ENCODE assay signal across 16 mouse cellular contexts in genomic region chr10:26082081-26082480, GRCm38 (mm10). TPM values are rescaled to one million over a fixed set of nuclear protein-coding genes. Genes with fewer than 3 reads are reported as not detected.
DNase-seq lines count a peak whose midpoint lies in the region; ATAC-seq and TF ChIP-seq lines count a peak whose summit lies in the region.
"Had no signal": no experiment of that assay in that cellular context is flagged by ENCODE, and none has a peak within 500 bp of the region (broad histone marks: within the 10 kb centered on the region; RNA-seq: fewer than 3 reads in every experiment).

No protein-coding gene starts in this region.

- no peaks in the 10 kb centered on the region for H3K4me1 ChIP-seq in neural tube, embryonic 15.5 days
- H3K4me1 ChIP-seq in midbrain, embryonic 15.5 days: no peaks in the 10 kb centered on the region

- H3K4me3 ChIP-seq in neural tube, embryonic 15.5 days (replicated peaks): no peak overlapping the region
- no peak overlapping the region for H3K4me3 ChIP-seq in myocyte
- no peak overlapping the region for H3K4me3 ChIP-seq in midbrain, embryonic 15.5 days
- H3K4me3 ChIP-seq: heart, embryonic 10.5 days; limb, embryonic 15.5 days; lung, embryonic 15.5 days; midbrain, embryonic 10.5 days; neural tube, embryonic 12.5 days; stomach, embryonic 15.5 days had no signal

- no peak overlapping the region for H3K4me2 ChIP-seq in neural tube, embryonic 15.5 days
- H3K4me2 ChIP-seq in myocyte (ENCODE audit: low read depth): no peak overlapping the region
- H3K4me2 ChIP-seq in midbrain, embryonic 15.5 days: no peak overlapping the region
- H3K4me2 ChIP-seq: limb, embryonic 15.5 days; lung, embryonic 15.5 days; neural tube, embryonic 12.5 days; stomach, embryonic 15.5 days had no signal

- WGBS in neural tube, embryonic 15.5 days: 68% methylated on average over 4 of the region's 4 CpGs
- 68% methylated on average over 4 of the region's 4 CpGs for WGBS in midbrain, embryonic 15.5 days

- no peak for ATAC-seq in neural tube, embryonic 15.5 days (ENCODE audit: low FRiP score)
- ATAC-seq in midbrain, embryonic 15.5 days (replicated peaks): no peak

- peak; percentile 25 for DNase-seq in adrenal gland, postnatal 10 days
- DNase-seq in adrenal gland, adult 18-20 months (ENCODE audit: low spot score in 2 of 2): no peak
- peak; percentile 35 for DNase-seq in neural tube, embryonic 10.5 days (ENCODE audit: extremely low spot score, low spot score)
- peak; percentile 61 for DNase-seq in embryo, embryonic 10.5 days (ENCODE audit: low spot score)
- DNase-seq in urinary bladder, postnatal 4 days (ENCODE audit: low spot score in 2 of 2): no peak
- DNase-seq: cerebellum, postnatal 25 days had no signal

- no peak overlapping the region for H3K9ac ChIP-seq in neural tube, embryonic 15.5 days (replicated peaks)
- no peak overlapping the region for H3K9ac ChIP-seq in midbrain, embryonic 15.5 days
- H3K9ac ChIP-seq: limb, embryonic 15.5 days; lung, embryonic 15.5 days; neural tube, embryonic 12.5 days; stomach, embryonic 15.5 days had no signal

- H3K27ac ChIP-seq in neural tube, embryonic 15.5 days (replicated peaks): no peak overlapping the region
- no peak overlapping the region for H3K27ac ChIP-seq in midbrain, embryonic 15.5 days
- H3K27ac ChIP-seq: heart, embryonic 10.5 days; limb, embryonic 15.5 days; lung, embryonic 15.5 days; midbrain, embryonic 10.5 days; neural tube, embryonic 12.5 days; stomach, embryonic 15.5 days had no signal

- H3K36me3 ChIP-seq in neural tube, embryonic 15.5 days: no peaks in the 10 kb centered on the region
- no peaks in the 10 kb centered on the region for H3K36me3 ChIP-seq in myocyte (ENCODE audit: control insufficient read depth, insufficient read depth)
- no peaks in the 10 kb centered on the region for H3K36me3 ChIP-seq in midbrain, embryonic 15.5 days (replicated peaks)
- H3K36me3 ChIP-seq: heart, embryonic 10.5 days; limb, embryonic 15.5 days; lung, embryonic 15.5 days; midbrain, embryonic 10.5 days; neural tube, embryonic 12.5 days; stomach, embryonic 15.5 days had no signal

- TF ChIP-seq POLR2A in myocyte (IDR thresholded peaks at IDR 0.05; ENCODE audit: insufficient read length, low read depth): no peak

- no peaks in the 10 kb centered on the region for H3K27me3 ChIP-seq in neural tube, embryonic 15.5 days (replicated peaks)
- no peaks in the 10 kb centered on the region for H3K27me3 ChIP-seq in myocyte (ENCODE audit: control insufficient read depth, insufficient read depth, insufficient read length)
- H3K27me3 ChIP-seq in midbrain, embryonic 15.5 days (replicated peaks): no peaks in the 10 kb centered on the region
- H3K27me3 ChIP-seq: neural tube, embryonic 12.5 days had no signal

- no peak overlapping the region for H3ac ChIP-seq in myocyte (ENCODE audit: control insufficient read depth, insufficient read length)

- no peaks in the 10 kb centered on the region for H3K9me3 ChIP-seq in neural tube, embryonic 15.5 days (replicated peaks)
- no peaks in the 10 kb centered on the region for H3K9me3 ChIP-seq in midbrain, embryonic 15.5 days
- H3K9me3 ChIP-seq: heart, embryonic 10.5 days; limb, embryonic 15.5 days; lung, embryonic 15.5 days; midbrain, embryonic 10.5 days; neural tube, embryonic 12.5 days; stomach, embryonic 15.5 days had no signal

- H3K79me2 ChIP-seq in myocyte (ENCODE audit: control insufficient read depth, insufficient read depth): no peaks in the 10 kb centered on the region

TF ChIP-seq in myocyte, 11 proteins besides CTCF, POLR2A, EP300 and RAD21:
- TF ChIP-seq REST (IDR thresholded peaks at IDR 0.05; ENCODE audit: insufficient read depth, insufficient read length): peak; percentile 98
- no peak for TF ChIP-seq POLR2AphosphoS2 (IDR thresholded peaks at IDR 0.05; ENCODE audit: insufficient read length, low read depth)
- no peak for TF ChIP-seq TCF3 (IDR thresholded peaks at IDR 0.05; ENCODE audit: insufficient read length, low read depth)
- no peak for TF ChIP-seq MYOG (IDR thresholded peaks at IDR 0.05; ENCODE audit: control insufficient read depth in 1 of 3, insufficient read depth in 1 of 3, insufficient read length in 2 of 3, low read depth in 2 of 3)
- TF ChIP-seq CEBPB (IDR thresholded peaks at IDR 0.05; ENCODE audit: insufficient read depth, poor library complexity, severe bottlenecking): no peak

RNA-seq across cellular contexts. Expression of gene Tmem200a, which starts 3.2 kb away (rescaled TPM):
- 10 to 100 TPM; 13.5 to 18.4 TPM for total RNA-seq in adrenal gland, postnatal 10 days (2021)
- total RNA-seq in adrenal gland, adult 18-20 months (2021): 10 to 100 TPM; 38.1 to 49.9 TPM
- 15.5 and 20.1 TPM in 2 replicates for polyA plus RNA-seq in neural tube, embryonic 15.5 days (2015; fragmentation: Nextera tagmentation; extraction: Ambion mirVana)
- 1.4 TPM for polyA plus RNA-seq in myocyte (2012; fragmentation: generic; extraction: Trizol)
- 30.6 and 35.6 TPM in 2 replicates for polyA plus RNA-seq in midbrain, embryonic 15.5 days (2015; fragmentation: Nextera tagmentation; extraction: Ambion mirVana)
- total RNA-seq: hematopoietic stem cell, adult 5-6 weeks had no signal

RNA-seq across cellular contexts. Expression of gene Gm9767, which starts 4.0 kb away (rescaled TPM):
- not detected for total RNA-seq in adrenal gland, postnatal 10 days (2021)
- total RNA-seq in adrenal gland, adult 18-20 months (2021): 1 to 10 TPM in 1 of 2 experiments, under 1 TPM in 1; 0.93 to 1.6 TPM
- polyA plus RNA-seq in neural tube, embryonic 15.5 days (2015; fragmentation: Nextera tagmentation; extraction: Ambion mirVana): 1.4 and 3.0 TPM in 2 replicates
- 0.10 TPM for polyA plus RNA-seq in myocyte (2012; fragmentation: generic; extraction: Trizol)
- 1.3 and 2.4 TPM in 2 replicates for polyA plus RNA-seq in midbrain, embryonic 15.5 days (2015; fragmentation: Nextera tagmentation; extraction: Ambion mirVana)
- total RNA-seq: hematopoietic stem cell, adult 5-6 weeks had no signal
- polyA plus RNA-seq: heart, embryonic 10.5 days; lung, embryonic 15.5 days; midbrain, embryonic 10.5 days had no signal

Comparison
In these comparisons a context has a peak if more than half of its experiments do, and no peak if none do; other contexts are left out.
1. DNase-seq: peak in adrenal gland, postnatal 10 days (single experiment), neural tube, embryonic 10.5 days (single experiment) and embryo, embryonic 10.5 days (single experiment); none in adrenal gland, adult 18-20 months (0 of 2) and urinary bladder, postnatal 4 days (0 of 2).